Mouse (Mus musculus) heart, postnatal 0 days (tissue): ENCODE measurements at regions not wholly inside any gene's neighbourhood (a gene's known extent, or its start where the extent isn't known, plus 50 kb on each side); places are given as distances from the start of the nearest gene placed in this dataset.

Source experiments
- ATAC-seq: fragments of 200-750 bp; cut with Nextera tagmentation; 2 replicates; pipeline ENCODE4 v1.8.0; 2017; ENCODE audit warnings: low read depth, moderate number of reproducible peaks, moderate library complexity; ENCODE audit not compliant: insufficient read depth
- DNase-seq: peaks from one replicate; pipeline ENCODE4 v3.0.0-alpha.2; 2016; ENCODE audit warnings: low spot score
- H3K27ac ChIP-seq: fragments of 300-500 bp; sonication (generic); 2 replicates; pipeline ENCODE4 v1.5.1; 2014; ENCODE audit warnings: low read depth, mild to moderate bottlenecking
- H3K27me3 ChIP-seq: fragments of 300-500 bp; sonication (generic); 2 replicates; pipeline ENCODE4 v1.6.1; 2014; ENCODE audit warnings: low read length, mixed read lengths; ENCODE audit not compliant: control insufficient read depth, insufficient read depth
- H3K36me3 ChIP-seq: fragments of 300-500 bp; sonication (generic); replicated peaks from 2 replicates; pipeline ENCODE4 v1.6.1; 2014; ENCODE audit warnings: low read length, mixed read lengths; ENCODE audit not compliant: control insufficient read depth, insufficient read depth
- H3K4me1 ChIP-seq: fragments of 300-500 bp; sonication (generic); 2 replicates; pipeline ENCODE4 v1.6.1; 2014; ENCODE audit warnings: antibody characterized with exemption; ENCODE audit not compliant: control insufficient read depth, insufficient read depth
- H3K4me2 ChIP-seq: fragments of 300-500 bp; sonication (generic); 2 replicates; pipeline ENCODE4 v1.6.1; 2014; ENCODE audit warnings: low read depth, mild to moderate bottlenecking, low read length, moderate library complexity
- H3K4me3 ChIP-seq: fragments of 300-500 bp; sonication (generic); 2 replicates; pipeline ENCODE4 v1.5.1; 2014; ENCODE audit warnings: low read depth, low read length
- H3K9ac ChIP-seq: fragments of 300-500 bp; sonication (generic); replicated peaks from 2 replicates; pipeline ENCODE4 v1.6.1; 2014; ENCODE audit warnings: low read depth, low read length, mixed read lengths
- H3K9me3 ChIP-seq: fragments of 300-500 bp; sonication (generic); replicated peaks from 2 replicates; pipeline ENCODE4 v1.6.1; 2016; ENCODE audit warnings: low read length; ENCODE audit not compliant: control insufficient read depth
- CTCF ChIP-seq: IDR thresholded peaks from 2 replicates; pipeline ENCODE4 v1.5.1; 2016; ENCODE audit warnings: antibody characterized with exemption, control low read depth, low read depth
- EP300 ChIP-seq: IDR thresholded peaks from 2 replicates; pipeline ENCODE4 v1.6.1; 2016; ENCODE audit warnings: antibody characterized with exemption, low read depth
- WGBS: fragments of 180-500 bp; shearing (Covaris S2); extraction: QIAGEN DNeasy Blood & Tissue Kit; methylation state at CpG from one replicate; pipeline ENCODE4 v1.1.7; 2014; 5-methylcytosine and 5-hydroxymethylcytosine counted together

- peak; percentile 52 for DNase-seq
Observed at GRCm38 (mm10) chr1:161712283-161712682, 76.0 kb downstream of the Fasl start.

GRCm38 (mm10) chr1:161707049-161707448 lies 81.2 kb downstream of the Fasl start:
- no peaks in the 10 kb centered on the region for H3K9me3 ChIP-seq
- no peak for ATAC-seq
- no peak overlapping the region for H3K9ac ChIP-seq
- H3K4me2 ChIP-seq = no peak overlapping the region
- 63% methylated on average over 3 of the region's 3 CpGs for WGBS
- H3K27ac ChIP-seq = no peak overlapping the region
- H3K4me1 ChIP-seq = peaks cover 1% of the 10 kb centered on the region; the same call in 1 of the 2 replicates
- no peaks in the 10 kb centered on the region for H3K36me3 ChIP-seq
- TF ChIP-seq CTCF (no peak), EP300 (no peak)
- H3K27me3 ChIP-seq = no peaks in the 10 kb centered on the region
- DNase-seq = no peak
- no peak overlapping the region for H3K4me3 ChIP-seq

More at GRCm38 (mm10) chr1:161712283-161712682, 76.0 kb downstream of the Fasl start:
- peak overlapping the region; percentile 43 for H3K4me2 ChIP-seq
- H3K4me1 ChIP-seq = peaks cover 13% of the 10 kb centered on the region
- no peak overlapping the region for H3K9ac ChIP-seq
- no peaks in the 10 kb centered on the region for H3K9me3 ChIP-seq
- 4% methylated on average over 3 of the region's 3 CpGs for WGBS
- TF ChIP-seq CTCF (no peak), EP300 (no peak)
- H3K36me3 ChIP-seq = no peaks in the 10 kb centered on the region
- peak; percentile 78 for ATAC-seq
- peak overlapping the region; percentile 18; the same call in 1 of the 2 replicates for H3K27ac ChIP-seq
- no peaks in the 10 kb centered on the region for H3K27me3 ChIP-seq
- H3K4me3 ChIP-seq = no peak overlapping the region

- no peaks in the 10 kb centered on the region for H3K27me3 ChIP-seq
- H3K4me3 ChIP-seq = no peak overlapping the region
- H3K9me3 ChIP-seq = no peaks in the 10 kb centered on the region
- DNase-seq = no peak
- TF ChIP-seq EP300 = no peak
- no peak for TF ChIP-seq CTCF
- no peak overlapping the region for H3K27ac ChIP-seq
- H3K36me3 ChIP-seq = no peaks in the 10 kb centered on the region
- 87% methylated on average over 3 of the region's 3 CpGs for WGBS
- no peak for ATAC-seq
- H3K9ac ChIP-seq = no peak overlapping the region
- no peak overlapping the region for H3K4me2 ChIP-seq
- H3K4me1 ChIP-seq = no peaks in the 10 kb centered on the region
Observed at GRCm38 (mm10) chr1:161704961-161705360, 83.3 kb downstream of the Fasl start.

GRCm38 (mm10) chr1:161704527-161704926 lies 83.8 kb downstream of the Fasl start:
- no peak for ATAC-seq
- 67% methylated on average over 3 of the region's 3 CpGs for WGBS
- Histone ChIP-seq H3K27ac (no peak overlapping the region), H3K9me3 (no peaks in the 10 kb centered on the region), H3K4me1 (no peaks in the 10 kb centered on the region), H3K36me3 (no peaks in the 10 kb centered on the region), H3K4me3 (no peak overlapping the region), H3K27me3 (no peaks in the 10 kb centered on the region), H3K4me2 (no peak overlapping the region), H3K9ac (no peak overlapping the region)
- no peak for DNase-seq
- TF ChIP-seq EP300 (no peak), CTCF (no peak)

GRCm38 (mm10) chr1:161695886-161696285 lies 92.4 kb downstream of the Fasl start:
- H3K36me3 ChIP-seq = no peaks in the 10 kb centered on the region
- ATAC-seq = no peak
- WGBS = 43% methylated on average over 5 of the region's 5 CpGs
- H3K9me3 ChIP-seq = no peaks in the 10 kb centered on the region
- H3K27me3 ChIP-seq = no peaks in the 10 kb centered on the region
- no peak overlapping the region for H3K27ac ChIP-seq
- DNase-seq = no peak
- H3K4me1 ChIP-seq = no peaks in the 10 kb centered on the region
- no peak overlapping the region for H3K4me2 ChIP-seq
- TF ChIP-seq EP300 (no peak), CTCF (no peak)
- no peak overlapping the region for H3K9ac ChIP-seq
- H3K4me3 ChIP-seq = no peak overlapping the region

- ATAC-seq (no peak), DNase-seq (no peak)
- Histone ChIP-seq H3K4me2 (no peak overlapping the region), H3K27ac (no peak overlapping the region), H3K9me3 (no peaks in the 10 kb centered on the region), H3K4me1 (no peaks in the 10 kb centered on the region), H3K36me3 (no peaks in the 10 kb centered on the region), H3K27me3 (no peaks in the 10 kb centered on the region), H3K4me3 (no peak overlapping the region), H3K9ac (no peak overlapping the region)
- no peak for TF ChIP-seq CTCF
- no peak for TF ChIP-seq EP300
- 81% methylated on average over 6 of the region's 6 CpGs for WGBS
Observed at GRCm38 (mm10) chr1:161693768-161694160, 94.5 kb downstream of the Fasl start.
